Mouse (Mus musculus): ENCODE data around the gene Sh3bp1. TPM values are rescaled to one million over a fixed set of nuclear protein-coding genes. Genes with fewer than 3 reads are reported as not detected.

Gene Sh3bp1
- total RNA-seq, 2 experiments from 2014 or later, result 8.6 to 12.1 TPM

- DNase-seq (ENCODE audit: low spot score in 2 of 2), result peak; percentile 61 to 73
Observed at GRCm38 (mm10) chr15:78914091-78914822, 14.7 kb downstream of the Sh3bp1 start.

GRCm38 (mm10) chr15:78914823-78915659, 15.5 kb downstream of the Sh3bp1 start:
- no peak for DNase-seq (ENCODE audit: low spot score in 2 of 2)

DNA sequence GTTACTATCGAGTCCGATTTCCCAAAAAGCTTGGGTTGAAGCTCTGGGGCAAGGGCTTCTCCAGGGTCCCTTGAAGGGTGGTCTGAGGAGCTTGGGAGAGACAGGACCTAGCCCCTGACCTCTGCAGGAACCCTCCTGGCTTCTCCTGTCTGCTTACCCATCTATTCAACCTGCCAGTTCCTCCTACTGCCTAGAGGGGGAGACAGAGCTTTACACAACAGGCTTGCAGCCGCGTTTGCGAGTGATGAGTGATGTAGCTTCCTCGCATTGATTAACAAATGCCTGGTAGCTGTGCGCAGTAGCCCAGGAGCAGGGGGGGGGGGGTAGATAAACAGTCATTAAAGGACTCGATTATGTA, 16.1 kb downstream of the Sh3bp1 start:
- DNase-seq (ENCODE audit: low spot score in 2 of 2), result peak; percentile 70 to 75

DNA sequence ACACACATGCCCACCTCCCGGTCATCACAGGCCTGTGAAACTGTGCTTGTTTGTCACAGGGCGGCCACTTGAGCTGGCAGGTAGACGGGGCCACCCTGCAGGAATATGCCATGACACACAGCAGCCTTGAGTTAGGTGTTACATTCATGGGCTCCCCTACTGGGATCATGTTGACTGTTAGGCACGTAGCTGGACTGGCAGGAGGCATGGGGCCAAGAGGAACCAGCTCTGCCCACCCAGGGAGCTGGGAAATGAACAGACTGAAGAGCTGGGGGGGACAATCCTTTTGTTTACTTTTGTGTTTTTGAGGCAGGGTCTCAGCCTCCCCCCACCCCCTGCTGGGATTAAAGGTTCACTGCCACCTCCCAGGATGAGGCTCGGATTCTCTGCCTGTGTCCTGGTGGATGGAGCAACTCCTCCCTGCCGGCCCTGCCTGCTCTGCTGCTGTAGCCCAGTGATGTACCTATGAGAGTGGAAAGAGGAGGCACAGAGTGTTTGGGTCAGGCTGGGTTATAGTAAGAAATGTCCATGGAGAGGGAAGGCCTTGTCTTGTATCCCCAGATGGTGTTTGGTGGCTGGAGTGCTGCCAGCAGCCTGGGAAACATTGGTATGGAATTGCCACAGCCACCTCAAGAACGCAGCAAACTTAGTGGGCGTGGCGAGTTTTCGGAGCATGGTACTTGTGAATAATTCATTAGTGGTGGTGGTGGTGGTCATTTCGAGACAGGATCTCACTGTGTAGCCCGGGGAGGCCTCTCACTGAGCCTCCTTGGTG, 16.7 kb downstream of the Sh3bp1 start:
- DNase-seq (ENCODE audit: low spot score in 2 of 2), result peak in 1 of 2 experiments; percentile 52

GRCm38 (mm10) chr15:78918126-78918525, 18.6 kb downstream of the Sh3bp1 start:
- no peak for DNase-seq (ENCODE audit: low spot score in 2 of 2)

GRCm38 (mm10) chr15:78919914-78920313, 20.3 kb downstream of the Sh3bp1 start:
- DNase-seq (ENCODE audit: low spot score in 2 of 2), result no peak

DNA sequence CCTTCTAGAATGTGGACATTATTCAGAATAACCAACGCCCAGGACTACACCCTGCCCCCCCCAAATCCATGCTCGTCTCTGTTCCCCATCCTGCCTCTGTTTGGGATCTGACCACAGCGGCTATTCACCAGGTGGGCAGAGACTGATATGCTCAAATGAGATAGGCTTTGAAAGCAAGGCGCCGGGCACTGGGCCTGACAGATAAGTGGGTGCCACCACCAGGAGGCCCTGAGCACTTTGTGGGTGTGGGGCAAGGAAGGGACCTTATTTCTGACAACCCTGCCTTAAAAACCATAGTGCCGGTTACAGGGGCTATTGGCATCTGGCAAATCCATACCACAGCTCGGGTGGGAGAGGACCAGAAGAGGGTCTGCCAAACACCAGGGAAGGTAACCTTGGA, 23.1 kb downstream of the Sh3bp1 start:
- DNase-seq (ENCODE audit: low spot score in 2 of 2), result no peak

- no peak for DNase-seq (ENCODE audit: low spot score in 2 of 2)
Observed at GRCm38 (mm10) chr15:78923585-78923984, 24.0 kb downstream of the Sh3bp1 start.

GRCm38 (mm10) chr15:78925129-78925528, 25.6 kb downstream of the Sh3bp1 start:
- no peak for DNase-seq (ENCODE audit: low spot score in 2 of 2)

DNA sequence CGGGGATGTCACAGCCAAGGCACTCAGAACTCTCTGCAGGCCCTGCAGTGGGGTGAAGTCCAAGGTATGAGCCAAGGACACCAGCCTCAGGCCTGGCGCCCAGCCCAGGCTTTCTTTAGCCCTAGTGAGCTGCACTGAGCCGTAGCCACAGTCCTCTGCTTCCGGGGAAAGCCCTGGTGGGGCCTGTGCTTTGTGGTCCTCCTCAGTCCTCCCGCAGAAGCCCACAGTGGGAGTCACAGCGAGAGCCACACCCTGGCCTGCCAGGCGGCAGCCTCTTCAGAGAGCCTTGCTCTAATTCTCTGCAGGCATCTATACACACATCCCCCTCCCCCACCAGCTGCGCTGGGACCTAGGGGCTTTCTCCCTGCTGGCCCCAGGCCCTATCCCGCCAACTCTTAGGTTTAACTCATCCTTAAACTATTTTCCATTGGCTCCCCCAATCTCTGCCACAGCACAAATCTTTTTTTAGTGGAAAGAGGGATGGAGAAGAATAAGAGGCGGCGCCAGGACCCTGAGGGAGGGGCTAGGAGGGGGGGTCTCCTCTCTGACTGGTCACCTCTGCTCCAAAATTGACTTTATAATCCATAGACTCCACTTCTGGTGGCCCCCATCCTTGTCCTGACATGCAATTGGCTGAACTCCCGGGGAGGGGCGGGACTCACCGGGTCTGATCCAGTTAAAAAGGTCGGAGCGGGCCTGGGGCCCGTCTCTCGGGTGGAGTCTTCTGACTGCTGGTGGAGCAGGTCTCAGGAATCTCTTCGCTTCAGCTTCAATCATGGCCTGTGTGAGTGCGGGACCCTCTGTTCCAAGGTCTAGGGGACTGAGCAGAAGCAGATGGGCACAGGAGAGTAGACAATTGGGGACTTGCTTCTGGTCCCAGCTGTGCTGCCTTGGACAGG, 26.7 kb downstream of the Sh3bp1 start, which contains the start of gene Lgals1:
Lgals1 (plus strand) TSS at position 705 of the 899 bp plus-strand sequence.
- peak; percentile 58 to 70 for DNase-seq (ENCODE audit: low spot score in 2 of 2)

- no peak for DNase-seq (ENCODE audit: low spot score in 2 of 2)
Observed at GRCm38 (mm10) chr15:78927021-78927787, 27.6 kb downstream of the Sh3bp1 start.

DNA sequence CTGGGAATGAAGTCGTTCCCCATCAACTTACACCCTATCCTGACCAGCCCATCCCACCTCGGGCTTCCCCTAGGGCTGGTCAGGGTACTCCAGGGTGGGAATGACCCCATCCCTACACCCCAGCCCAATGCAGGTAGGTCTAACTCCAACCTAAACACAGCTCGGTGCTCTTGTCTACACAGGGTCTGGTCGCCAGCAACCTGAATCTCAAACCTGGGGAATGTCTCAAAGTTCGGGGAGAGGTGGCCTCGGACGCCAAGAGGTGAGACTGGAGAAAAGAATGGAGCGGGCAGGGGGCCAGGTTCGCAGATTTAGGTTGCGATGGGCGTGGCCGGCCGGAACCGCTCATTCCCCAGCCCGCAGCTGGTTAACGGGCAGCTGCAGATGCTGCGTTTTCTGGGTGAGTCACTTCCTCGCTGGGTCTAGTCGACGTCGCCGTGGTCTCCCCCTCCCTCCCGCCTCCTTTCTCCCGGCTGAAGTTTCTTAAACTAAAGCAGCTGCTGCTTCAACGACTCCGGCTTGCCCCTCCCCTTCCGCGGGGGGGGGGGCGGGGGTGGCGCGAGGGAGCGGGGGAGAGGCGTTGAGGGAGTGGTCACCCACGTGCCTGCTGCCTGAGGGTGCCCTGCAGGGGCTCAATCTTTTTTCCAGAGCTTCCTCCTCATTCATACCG, 28.4 kb downstream of the Sh3bp1 start:
- peak in 1 of 2 experiments; percentile 46 for DNase-seq (ENCODE audit: low spot score in 2 of 2)

GRCm38 (mm10) chr15:78928539-78928938, 29.0 kb downstream of the Sh3bp1 start:
- DNase-seq (ENCODE audit: low spot score in 2 of 2), result no peak

GRCm38 (mm10) chr15:78930192-78930706, 30.7 kb downstream of the Sh3bp1 start:
- DNase-seq (ENCODE audit: low spot score in 2 of 2), result no peak

DNA sequence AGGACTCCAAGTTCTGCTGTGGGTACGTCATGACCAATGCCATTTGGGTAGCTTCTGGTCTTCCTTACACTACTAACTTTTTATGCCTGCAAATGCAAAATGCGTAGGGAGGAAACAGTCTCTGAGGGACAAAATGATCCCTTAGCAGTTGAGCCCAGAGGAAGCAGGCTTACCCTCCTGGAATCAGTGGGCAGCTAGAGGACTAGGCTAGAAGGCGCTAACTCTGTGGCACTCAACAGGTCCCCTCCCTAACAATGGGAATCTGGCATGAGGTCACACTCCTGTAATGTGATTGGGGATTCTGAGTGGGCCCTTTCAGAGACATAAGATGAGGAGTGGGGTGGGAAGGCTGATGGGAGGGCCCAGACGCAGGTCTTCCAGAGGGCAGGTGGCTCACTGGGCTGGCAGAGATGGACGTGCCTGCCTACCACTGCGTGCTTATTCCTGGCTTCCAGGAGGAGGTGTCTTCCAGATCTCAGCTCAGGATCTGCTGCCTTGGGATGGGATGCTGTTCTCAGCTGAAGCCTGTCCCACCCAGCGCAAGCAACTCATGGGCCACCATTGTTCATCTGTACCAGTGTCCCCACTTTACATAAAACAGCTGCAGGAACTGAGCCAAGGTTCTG, 31.3 kb downstream of the Sh3bp1 start:
- no peak for DNase-seq (ENCODE audit: low spot score in 2 of 2)

GRCm38 (mm10) chr15:78931577-78931976, 32.0 kb downstream of the Sh3bp1 start:
- no peak for DNase-seq (ENCODE audit: low spot score in 2 of 2)

- DNase-seq (ENCODE audit: low spot score in 2 of 2), result peak; percentile 90 to 92
Observed at GRCm38 (mm10) chr15:78934784-78935320, 35.3 kb downstream of the Sh3bp1 start, which contains the start of gene Nol12. Nol12 (plus strand) TSS chr15:78934933.

DNA sequence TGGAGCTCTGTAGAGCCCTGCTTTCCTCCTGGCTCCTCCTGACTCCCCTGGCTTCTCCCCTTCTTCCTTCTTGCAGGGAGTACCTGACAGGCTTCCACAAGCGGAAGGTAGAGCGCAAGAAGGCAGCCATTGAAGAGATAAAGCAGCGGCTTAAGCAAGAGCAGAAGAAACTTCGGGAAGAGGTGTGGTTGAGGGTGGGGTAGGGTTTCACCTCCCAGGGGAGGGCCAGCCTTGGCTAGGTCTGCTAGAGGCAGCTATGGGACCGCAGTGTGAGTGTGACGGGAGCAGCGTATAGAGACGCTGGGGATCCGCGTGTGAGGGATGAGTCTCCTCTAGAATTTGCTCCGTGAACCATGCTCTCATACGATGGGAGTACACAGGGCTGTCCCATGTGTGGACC, 36.8 kb downstream of the Sh3bp1 start:
- DNase-seq (ENCODE audit: low spot score in 2 of 2), result no peak

Measured in layer of hippocampus, postnatal 10 days (tissue).